Mouse (Mus musculus) limb, embryonic 11.5 days (tissue): ENCODE measurements around the gene Polr3a. TPM values are rescaled to one million over a fixed set of nuclear protein-coding genes. Genes with fewer than 3 reads are reported as not detected.
"Not testable (repeated sequence)": the region's sequence is repeated elsewhere in the genome, so short reads cannot be mapped to it uniquely, and the experiment has no call there.

Source experiments
- ATAC-seq: fragments of 200-750 bp; cut with Nextera tagmentation; 2 replicates; pipeline ENCODE4 v1.8.0; 2017; ENCODE audit warnings: low read depth; ENCODE audit not compliant: insufficient number of reproducible peaks, low FRiP score, low TSS enrichment
- DNase-seq: peaks from one replicate; pipeline ENCODE4 v3.0.0-alpha.2; 2015; ENCODE audit warnings: low spot score
- H3K27ac ChIP-seq: fragments of 300-500 bp; sonication (generic); replicated peaks from 2 replicates; pipeline ENCODE4 v1.5.1; 2014; ENCODE audit warnings: low read depth, mild to moderate bottlenecking, low read length
- H3K27me3 ChIP-seq: fragments of 300-500 bp; sonication (generic); 2 replicates; pipeline ENCODE4 v1.6.1; 2014; ENCODE audit warnings: mild to moderate bottlenecking, low read length, mixed read lengths; ENCODE audit not compliant: control insufficient read depth, insufficient read depth
- H3K36me3 ChIP-seq: fragments of 300-500 bp; sonication (generic); 2 replicates; pipeline ENCODE4 v1.6.1; 2014; ENCODE audit warnings: mild to moderate bottlenecking, low read length, moderate library complexity, mixed read lengths; ENCODE audit not compliant: control insufficient read depth, insufficient read depth
- H3K4me1 ChIP-seq: fragments of 300-500 bp; sonication (generic); 2 replicates; pipeline ENCODE4 v1.6.1; 2014; ENCODE audit warnings: low read length, mixed read lengths; ENCODE audit not compliant: control insufficient read depth, insufficient read depth
- H3K4me2 ChIP-seq: fragments of 300-500 bp; sonication (generic); 2 replicates; pipeline ENCODE4 v1.6.1; 2014; ENCODE audit warnings: low read depth, mild to moderate bottlenecking, moderate library complexity; ENCODE audit not compliant: severe bottlenecking
- H3K4me3 ChIP-seq: fragments of 300-500 bp; sonication (generic); 2 replicates; pipeline ENCODE4 v1.5.1; 2014; ENCODE audit warnings: low read depth, low read length
- H3K9ac ChIP-seq: fragments of 300-500 bp; sonication (generic); 2 replicates; pipeline ENCODE4 v1.6.1; 2014; ENCODE audit warnings: mild to moderate bottlenecking, low read length
- H3K9me3 ChIP-seq: fragments of 300-500 bp; sonication (generic); 2 replicates; pipeline ENCODE4 v1.6.1; 2016; ENCODE audit warnings: low read length; ENCODE audit not compliant: control insufficient read depth
- WGBS: fragments of 180-500 bp; shearing (Covaris S2); extraction: QIAGEN DNeasy Blood & Tissue Kit; methylation state at CpG from one replicate; pipeline ENCODE4 v1.1.7; 2014; 5-methylcytosine and 5-hydroxymethylcytosine counted together
- polyA plus RNA-seq: library from polyadenylated mRNA; unstranded; fragments of >200 nt; fragmentation: Nextera tagmentation; extraction: Ambion mirVana; gene quantifications from 2 replicates; pipeline ENCODE4 v1.2.1, GENCODE M21; 2014

Gene Polr3a
- polyA plus RNA-seq, 1 experiment from 2014 or later = 17.4 TPM

- Histone ChIP-seq H3K4me3 (no peak overlapping the region), H3K9me3 (no peaks in the 10 kb centered on the region), H3K27me3 (no peaks in the 10 kb centered on the region), H3K4me1 (peaks cover 7% of the 10 kb centered on the region), H3K4me2 (no peak overlapping the region), H3K36me3 (peaks cover 23% of the 10 kb centered on the region), H3K27ac (0 out of 2 replicates have a peak overlapping the region, but pooled peaks have one; percentile 12), H3K9ac (no peak overlapping the region)
- ATAC-seq (no peak), DNase-seq (no peak)
- WGBS = 42% methylated on average over 9 of the region's 9 CpGs
These were observed 12.6 kb upstream of the Polr3a start for GRCm38 (mm10) chr14:24499478-24499877.

- H3K9ac ChIP-seq = no peak overlapping the region
- H3K4me2 ChIP-seq = no peak overlapping the region
- ATAC-seq = no peak
- WGBS = 70% methylated on average over 5 of the region's 5 CpGs
- H3K27me3 ChIP-seq = no peaks in the 10 kb centered on the region
- H3K27ac ChIP-seq = no peak overlapping the region
- H3K9me3 ChIP-seq = no peaks in the 10 kb centered on the region
- H3K36me3 ChIP-seq = peaks cover 30% of the 10 kb centered on the region
- H3K4me3 ChIP-seq = no peak overlapping the region
- peaks cover 7% of the 10 kb centered on the region for H3K4me1 ChIP-seq
- DNase-seq = no peak
These were observed 11.8 kb upstream of the Polr3a start for GRCm38 (mm10) chr14:24498561-24499255.

GRCm38 (mm10) chr14:24497443-24497842 lies 10.6 kb upstream of the Polr3a start:
- Histone ChIP-seq H3K4me1 (peaks cover 7% of the 10 kb centered on the region), H3K27me3 (no peaks in the 10 kb centered on the region), H3K36me3 (peaks cover 30% of the 10 kb centered on the region), H3K4me2 (no peak overlapping the region), H3K9me3 (no peaks in the 10 kb centered on the region), H3K9ac (no peak overlapping the region), H3K27ac (no peak overlapping the region), H3K4me3 (no peak overlapping the region)
- WGBS = 84% methylated on average over 1 of the region's 1 CpGs
- DNase-seq (no peak), ATAC-seq (no peak)

GRCm38 (mm10) chr14:24496507-24496906 lies 9.6 kb upstream of the Polr3a start:
- DNase-seq (no peak), ATAC-seq (no peak)
- Histone ChIP-seq H3K4me3 (no peak overlapping the region), H3K36me3 (peaks cover 30% of the 10 kb centered on the region), H3K9ac (no peak overlapping the region), H3K27me3 (no peaks in the 10 kb centered on the region), H3K27ac (no peak overlapping the region), H3K9me3 (no peaks in the 10 kb centered on the region), H3K4me2 (no peak overlapping the region), H3K4me1 (peaks cover 10% of the 10 kb centered on the region)
- 91% methylated on average over 1 of the region's 1 CpGs for WGBS

- H3K27me3 ChIP-seq = no peaks in the 10 kb centered on the region
- WGBS = 85% methylated on average over 9 of the region's 9 CpGs
- no peak overlapping the region for H3K9ac ChIP-seq
- no peaks in the 10 kb centered on the region for H3K9me3 ChIP-seq
- H3K4me3 ChIP-seq = no peak overlapping the region
- no peak overlapping the region for H3K4me2 ChIP-seq
- 0 out of 2 replicates have a peak, but pooled peaks cover 5% of the 10 kb centered on the region for H3K4me1 ChIP-seq
- no peak for ATAC-seq
- H3K27ac ChIP-seq = no peak overlapping the region
- peaks cover 27% of the 10 kb centered on the region for H3K36me3 ChIP-seq
- no peak for DNase-seq
These were observed 6.4 kb upstream of the Polr3a start for GRCm38 (mm10) chr14:24493256-24493655.

GRCm38 (mm10) chr14:24491266-24491981 lies 4.6 kb upstream of the Polr3a start:
- no peak for ATAC-seq
- Histone ChIP-seq H3K9me3 (no peaks in the 10 kb centered on the region), H3K4me2 (peak overlapping the region; percentile 89), H3K4me3 (peak overlapping the region; percentile 98), H3K27ac (peak overlapping the region; percentile 86), H3K36me3 (peaks cover 16% of the 10 kb centered on the region; the same call in 1 of the 2 replicates), H3K9ac (peak overlapping the region; percentile 99), H3K4me1 (0 out of 2 replicates have a peak, but pooled peaks cover 5% of the 10 kb centered on the region), H3K27me3 (no peaks in the 10 kb centered on the region)
- WGBS = 4% methylated on average over 11 of the region's 11 CpGs
- DNase-seq = no peak

- Histone ChIP-seq H3K9me3 (no peaks in the 10 kb centered on the region), H3K4me2 (peak overlapping the region; percentile 89), H3K27ac (peak overlapping the region; percentile 86), H3K4me1 (peaks cover 10% of the 10 kb centered on the region), H3K36me3 (peaks cover 12% of the 10 kb centered on the region; the same call in 1 of the 2 replicates), H3K9ac (peak overlapping the region; percentile 99), H3K4me3 (peak overlapping the region; percentile 98), H3K27me3 (no peaks in the 10 kb centered on the region)
- under 1% methylated on average over 64 of the region's 64 CpGs for WGBS
- ATAC-seq (peak; percentile 92), DNase-seq (peak; percentile 99)
These were observed 3.8 kb upstream of the Polr3a start for GRCm38 (mm10) chr14:24490468-24491265.

- H3K27ac ChIP-seq, ATAC-seq: not testable (repeated sequence)
These were observed 2.9 kb upstream of the Polr3a start for GRCm38 (mm10) chr14:24489772-24490171.

More at GRCm38 (mm10) chr14:24489772-24490171, 2.9 kb upstream of the Polr3a start:
- H3K36me3 ChIP-seq, H3K4me2 ChIP-seq, H3K4me3 ChIP-seq, H3K9me3 ChIP-seq, H3K9ac ChIP-seq, DNase-seq, H3K27me3 ChIP-seq: not testable (repeated sequence)
- 92% methylated on average over 7 of the region's 7 CpGs for WGBS
- H3K4me1 ChIP-seq = peaks cover 10% of the 10 kb centered on the region
